Mouse (Mus musculus): ENCODE measurements around the gene Parp4. TPM values are rescaled to one million over a fixed set of nuclear protein-coding genes. Genes with fewer than 3 reads are reported as not detected.

The Parp4 gene
- total and polyA plus RNA-seq, 2 experiments from 2014 or later = 7.3 to 10.1 TPM

- H3K36me3 ChIP-seq (replicated peaks; ENCODE audit: control insufficient read depth, insufficient read depth, low read length) = peaks cover 11% of the 10 kb centered on the region
- WGBS = under 1% methylated on average over 70 of the region's 70 CpGs
- peak; percentile 79 for TF ChIP-seq EP300 (IDR thresholded peaks at IDR 0.05; ENCODE audit: low read depth)
- no peak for TF ChIP-seq CTCF (IDR thresholded peaks at IDR 0.05; ENCODE audit: low read depth)
- no peaks in the 10 kb centered on the region for H3K27me3 ChIP-seq (ENCODE audit: control insufficient read depth, insufficient read depth, low read length)
- H3K4me2 ChIP-seq (ENCODE audit: low read depth, low read length) = peak within 1 kb of the TSS; percentile 71
- H3K4me3 ChIP-seq (ENCODE audit: low read depth, low read length) = peak within 1 kb of the TSS; percentile 67
- ATAC-seq (ENCODE audit: insufficient read depth, low read depth) = peak; percentile 99
- H3K27ac ChIP-seq (ENCODE audit: low read depth) = peak within 1 kb of the TSS; percentile 91
- H3K9ac ChIP-seq (replicated peaks; ENCODE audit: low read depth, low read length) = peak within 1 kb of the TSS; percentile 61
- H3K9me3 ChIP-seq (replicated peaks; ENCODE audit: control insufficient read depth, low read length) = no peaks in the 10 kb centered on the region
- peaks cover 14% of the 10 kb centered on the region; the same call in 1 of the 2 replicates for H3K4me1 ChIP-seq (ENCODE audit: control insufficient read depth, insufficient read depth)
- peak; percentile 99 for DNase-seq (ENCODE audit: low spot score)
Observed at GRCm38 (mm10) chr14:56667969-56668802, 92.8 kb downstream of the Parp4 start, which contains the start of gene Mphosph8. Mphosph8 (plus strand) TSS chr14:56668248.

- TF ChIP-seq EP300 (IDR thresholded peaks at IDR 0.05; ENCODE audit: low read depth) (no peak), CTCF (IDR thresholded peaks at IDR 0.05; ENCODE audit: low read depth) (no peak)
- H3K27ac ChIP-seq (ENCODE audit: low read depth) = peak overlapping the region; percentile 91
- H3K4me1 ChIP-seq (ENCODE audit: control insufficient read depth, insufficient read depth) = peaks cover 14% of the 10 kb centered on the region; the same call in 1 of the 2 replicates
- H3K4me3 ChIP-seq (ENCODE audit: low read depth, low read length) = peak overlapping the region; percentile 67
- no peaks in the 10 kb centered on the region for H3K9me3 ChIP-seq (replicated peaks; ENCODE audit: control insufficient read depth, low read length)
- H3K36me3 ChIP-seq (replicated peaks; ENCODE audit: control insufficient read depth, insufficient read depth, low read length) = peaks cover 17% of the 10 kb centered on the region
- DNase-seq (ENCODE audit: low spot score) (no peak), ATAC-seq (ENCODE audit: insufficient read depth, low read depth) (no peak)
- H3K27me3 ChIP-seq (ENCODE audit: control insufficient read depth, insufficient read depth, low read length) = no peaks in the 10 kb centered on the region
- peak overlapping the region; percentile 61 for H3K9ac ChIP-seq (replicated peaks; ENCODE audit: low read depth, low read length)
- H3K4me2 ChIP-seq (ENCODE audit: low read depth, low read length) = peak overlapping the region; percentile 71
- 2% methylated on average over 13 of the region's 13 CpGs for WGBS
Observed at GRCm38 (mm10) chr14:56669046-56669620, 93.7 kb downstream of the Parp4 start.

GRCm38 (mm10) chr14:56685426-56685825 lies 110.0 kb downstream of the Parp4 start:
- TF ChIP-seq CTCF (IDR thresholded peaks at IDR 0.05; ENCODE audit: low read depth) (no peak), EP300 (IDR thresholded peaks at IDR 0.05; ENCODE audit: low read depth) (no peak)
- H3K9ac ChIP-seq (replicated peaks; ENCODE audit: low read depth, low read length) = no peak overlapping the region

GRCm38 (mm10) chr14:56689116-56689515 lies 113.7 kb downstream of the Parp4 start:
- H3K4me2 ChIP-seq (ENCODE audit: low read depth, low read length) = no peak overlapping the region
- DNase-seq (ENCODE audit: low spot score) (no peak), ATAC-seq (ENCODE audit: insufficient read depth, low read depth) (no peak)
- H3K27ac ChIP-seq (ENCODE audit: low read depth) = no peak overlapping the region
- H3K4me1 ChIP-seq (ENCODE audit: control insufficient read depth, insufficient read depth) = no peaks in the 10 kb centered on the region
- H3K4me3 ChIP-seq (ENCODE audit: low read depth, low read length) = no peak overlapping the region
- WGBS = 91% methylated on average over 1 of the region's 1 CpGs
- no peaks in the 10 kb centered on the region for H3K27me3 ChIP-seq (ENCODE audit: control insufficient read depth, insufficient read depth, low read length)
- no peaks in the 10 kb centered on the region for H3K9me3 ChIP-seq (replicated peaks; ENCODE audit: control insufficient read depth, low read length)
- no peak for TF ChIP-seq EP300 (IDR thresholded peaks at IDR 0.05; ENCODE audit: low read depth)
- peaks cover 89% of the 10 kb centered on the region for H3K36me3 ChIP-seq (replicated peaks; ENCODE audit: control insufficient read depth, insufficient read depth, low read length)
- no peak overlapping the region for H3K9ac ChIP-seq (replicated peaks; ENCODE audit: low read depth, low read length)

More at GRCm38 (mm10) chr14:56685426-56685825, 110.0 kb downstream of the Parp4 start:
- WGBS = 65% methylated on average over 1 of the region's 1 CpGs
- ATAC-seq (ENCODE audit: insufficient read depth, low read depth) = no peak
- H3K27me3 ChIP-seq (ENCODE audit: control insufficient read depth, insufficient read depth, low read length) = no peaks in the 10 kb centered on the region
- H3K36me3 ChIP-seq (replicated peaks; ENCODE audit: control insufficient read depth, insufficient read depth, low read length) = peaks cover 68% of the 10 kb centered on the region
- no peaks in the 10 kb centered on the region for H3K9me3 ChIP-seq (replicated peaks; ENCODE audit: control insufficient read depth, low read length)
- H3K4me2 ChIP-seq (ENCODE audit: low read depth, low read length) = no peak overlapping the region
- H3K4me3 ChIP-seq (ENCODE audit: low read depth, low read length) = no peak overlapping the region
- no peak overlapping the region for H3K27ac ChIP-seq (ENCODE audit: low read depth)
- no peak for DNase-seq (ENCODE audit: low spot score)
- no peaks in the 10 kb centered on the region for H3K4me1 ChIP-seq (ENCODE audit: control insufficient read depth, insufficient read depth)

GRCm38 (mm10) chr14:56689766-56690165 lies 114.3 kb downstream of the Parp4 start:
- Histone ChIP-seq H3K4me1 (ENCODE audit: control insufficient read depth, insufficient read depth) (no peaks in the 10 kb centered on the region), H3K4me3 (ENCODE audit: low read depth, low read length) (no peak overlapping the region), H3K27ac (ENCODE audit: low read depth) (no peak overlapping the region), H3K36me3 (replicated peaks; ENCODE audit: control insufficient read depth, insufficient read depth, low read length) (peaks cover 89% of the 10 kb centered on the region), H3K9ac (replicated peaks; ENCODE audit: low read depth, low read length) (no peak overlapping the region), H3K27me3 (ENCODE audit: control insufficient read depth, insufficient read depth, low read length) (no peaks in the 10 kb centered on the region), H3K9me3 (replicated peaks; ENCODE audit: control insufficient read depth, low read length) (no peaks in the 10 kb centered on the region), H3K4me2 (ENCODE audit: low read depth, low read length) (no peak overlapping the region)
- WGBS = 66% methylated on average over 1 of the region's 1 CpGs
- ATAC-seq (ENCODE audit: insufficient read depth, low read depth) = no peak
- TF ChIP-seq EP300 (IDR thresholded peaks at IDR 0.05; ENCODE audit: low read depth) = no peak
- TF ChIP-seq CTCF (IDR thresholded peaks at IDR 0.05; ENCODE audit: low read depth) = no peak
- no peak for DNase-seq (ENCODE audit: low spot score)

Data from heart, postnatal 0 days (tissue).